Mouse (Mus musculus): ENCODE data around the gene Glrx3. TPM values are rescaled to one million over a fixed set of nuclear protein-coding genes. Genes with fewer than 3 reads are reported as not detected.

The Glrx3 gene
- polyA plus RNA-seq, 1 experiment from 2014 or later, result 283 TPM

DNA sequence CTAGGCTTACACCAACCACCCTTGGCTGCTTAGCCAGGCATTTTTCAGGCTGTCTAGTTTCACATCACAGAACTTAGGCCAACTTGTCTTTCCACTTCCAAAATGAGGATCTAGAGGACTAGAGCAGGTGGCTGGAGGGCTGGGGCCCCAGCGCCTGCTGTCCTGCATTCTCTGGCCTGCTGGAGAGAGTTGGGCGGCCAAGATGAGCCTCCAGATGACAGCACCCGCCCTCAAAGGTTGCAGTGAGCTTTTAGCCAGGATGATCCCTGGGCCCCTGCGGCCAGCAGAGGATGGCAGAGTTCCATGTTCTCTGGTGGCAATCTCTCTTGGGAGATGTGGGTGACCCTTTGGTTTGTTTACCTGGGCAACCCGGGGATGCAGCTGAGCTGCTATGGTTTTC, 51.0 kb downstream of the Glrx3 start:
- no peak overlapping the region for H3K9ac ChIP-seq (replicated peaks; ENCODE audit: low read depth, low read length)
- H3K4me2 ChIP-seq (ENCODE audit: low read depth, low read length), result no peak overlapping the region
- ATAC-seq (ENCODE audit: low read depth), result no peak
- no peaks in the 10 kb centered on the region for H3K9me3 ChIP-seq (ENCODE audit: control insufficient read depth, low read length)
- H3K4me3 ChIP-seq (ENCODE audit: low read depth, low read length), result no peak overlapping the region
- no peaks in the 10 kb centered on the region for H3K4me1 ChIP-seq (ENCODE audit: control insufficient read depth, insufficient read depth, low read length)
- H3K36me3 ChIP-seq (ENCODE audit: control insufficient read depth, insufficient read depth, low read length), result no peaks in the 10 kb centered on the region
- no peak overlapping the region for H3K27ac ChIP-seq (ENCODE audit: low read depth, low read length)
- H3K27me3 ChIP-seq (ENCODE audit: control insufficient read depth, insufficient read depth, low read length), result no peaks in the 10 kb centered on the region
- WGBS, result 70% methylated on average over 5 of the region's 5 CpGs

DNA sequence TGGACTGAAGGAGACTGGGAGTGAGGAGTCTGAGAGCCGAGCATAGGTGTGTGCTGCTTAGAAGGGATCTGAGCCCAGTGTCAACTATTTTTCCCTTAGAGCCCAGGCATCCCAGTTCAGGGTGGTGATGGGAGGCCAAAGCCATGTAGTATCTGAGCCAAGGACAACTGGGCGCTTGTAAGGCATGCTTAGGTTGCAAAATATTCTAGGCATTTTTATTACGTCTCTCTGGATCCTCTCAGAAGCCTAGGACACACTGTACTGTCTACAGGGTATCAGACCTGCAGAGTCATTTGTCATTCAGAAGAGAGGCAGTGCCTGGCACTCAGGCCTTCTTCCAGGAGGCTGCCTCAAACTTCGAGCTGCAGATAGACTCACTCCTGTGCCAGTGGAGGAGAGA, 53.3 kb downstream of the Glrx3 start:
- Histone ChIP-seq H3K27ac (ENCODE audit: low read depth, low read length) (peak overlapping the region; percentile 66; the same call in 1 of the 2 replicates), H3K4me2 (ENCODE audit: low read depth, low read length) (no peak overlapping the region)

DNA sequence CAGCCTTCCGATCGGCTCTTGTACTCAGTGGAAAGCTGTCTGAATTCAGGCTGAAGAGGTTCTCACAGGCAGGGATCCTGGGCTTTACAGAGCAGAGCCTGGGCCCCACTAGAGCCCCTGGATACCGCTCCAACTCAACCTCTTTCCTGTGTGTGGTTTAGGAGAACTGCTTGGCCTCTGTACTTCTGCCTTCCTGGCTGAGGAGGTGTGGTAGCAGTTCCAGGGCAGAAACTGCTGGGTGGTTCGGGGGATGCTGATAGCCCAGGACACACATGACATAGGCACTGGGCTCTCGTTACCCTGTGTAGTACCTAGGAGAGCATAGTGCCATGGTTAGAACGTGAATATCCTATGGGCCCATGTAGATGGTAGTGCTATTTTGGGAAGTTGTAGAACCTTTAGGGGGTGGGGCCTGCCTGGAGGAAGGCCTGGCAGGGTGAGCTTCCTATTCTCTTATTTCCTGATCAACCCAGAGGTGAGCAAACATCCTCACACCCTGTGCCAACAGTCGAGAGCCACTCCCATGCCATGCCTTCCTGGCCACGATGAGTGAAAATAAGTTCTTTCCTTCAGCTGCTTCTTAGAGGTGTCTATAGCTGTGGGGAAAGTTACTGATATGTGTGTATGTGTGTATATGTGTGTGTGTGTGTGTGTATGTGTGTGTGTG, 55.0 kb downstream of the Glrx3 start:
- no peaks in the 10 kb centered on the region for H3K36me3 ChIP-seq (ENCODE audit: control insufficient read depth, insufficient read depth, low read length)
- no peak overlapping the region for H3K4me2 ChIP-seq (ENCODE audit: low read depth, low read length)
- no peak overlapping the region for H3K9ac ChIP-seq (replicated peaks; ENCODE audit: low read depth, low read length)
- no peak overlapping the region for H3K27ac ChIP-seq (ENCODE audit: low read depth, low read length)
- ATAC-seq (ENCODE audit: low read depth), result no peak
- no peak overlapping the region for H3K4me3 ChIP-seq (ENCODE audit: low read depth, low read length)
- WGBS, result 88% methylated on average over 8 of the region's 8 CpGs
- H3K4me1 ChIP-seq (ENCODE audit: control insufficient read depth, insufficient read depth, low read length), result peaks cover 3% of the 10 kb centered on the region; the same call in 1 of the 2 replicates
- no peaks in the 10 kb centered on the region for H3K9me3 ChIP-seq (ENCODE audit: control insufficient read depth, low read length)
- no peaks in the 10 kb centered on the region for H3K27me3 ChIP-seq (ENCODE audit: control insufficient read depth, insufficient read depth, low read length)

More for the DNA sequence above, 53.3 kb downstream of the Glrx3 start:
- ATAC-seq (ENCODE audit: low read depth), result no peak
- Histone ChIP-seq H3K4me3 (ENCODE audit: low read depth, low read length) (no peak overlapping the region), H3K9me3 (ENCODE audit: control insufficient read depth, low read length) (no peaks in the 10 kb centered on the region), H3K36me3 (ENCODE audit: control insufficient read depth, insufficient read depth, low read length) (no peaks in the 10 kb centered on the region), H3K4me1 (ENCODE audit: control insufficient read depth, insufficient read depth, low read length) (peaks cover 3% of the 10 kb centered on the region; the same call in 1 of the 2 replicates), H3K27me3 (ENCODE audit: control insufficient read depth, insufficient read depth, low read length) (no peaks in the 10 kb centered on the region), H3K9ac (replicated peaks; ENCODE audit: low read depth, low read length) (no peak overlapping the region)
- WGBS, result 71% methylated on average over 4 of the region's 4 CpGs

DNA sequence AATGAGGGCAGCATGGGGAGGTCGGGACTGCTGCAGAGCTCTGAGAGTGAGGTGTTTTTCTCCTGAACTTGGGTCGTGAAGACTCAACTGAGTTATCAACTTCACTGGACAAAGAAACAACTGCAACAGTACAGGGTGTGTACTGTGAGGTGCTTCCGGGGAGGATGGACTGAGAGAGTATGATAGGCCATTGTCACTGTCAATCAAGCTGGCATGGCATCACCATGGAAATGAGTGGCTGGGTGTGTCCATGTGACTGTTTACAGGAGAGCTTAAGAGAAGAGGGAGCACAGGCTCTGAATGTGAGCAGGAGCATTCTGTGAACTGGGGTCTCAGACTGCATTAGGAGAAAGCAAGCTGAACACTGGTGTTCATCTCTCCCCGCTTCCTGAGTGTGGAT, 61.3 kb downstream of the Glrx3 start:
- no peak overlapping the region for H3K27ac ChIP-seq (ENCODE audit: low read depth, low read length)
- no peak for ATAC-seq (ENCODE audit: low read depth)
- no peak overlapping the region for H3K4me3 ChIP-seq (ENCODE audit: low read depth, low read length)
- no peaks in the 10 kb centered on the region for H3K36me3 ChIP-seq (ENCODE audit: control insufficient read depth, insufficient read depth, low read length)
- H3K4me1 ChIP-seq (ENCODE audit: control insufficient read depth, insufficient read depth, low read length), result peaks cover 3% of the 10 kb centered on the region; the same call in 1 of the 2 replicates
- no peaks in the 10 kb centered on the region for H3K27me3 ChIP-seq (ENCODE audit: control insufficient read depth, insufficient read depth, low read length)
- H3K9me3 ChIP-seq (ENCODE audit: control insufficient read depth, low read length), result no peaks in the 10 kb centered on the region
- no peak overlapping the region for H3K9ac ChIP-seq (replicated peaks; ENCODE audit: low read depth, low read length)
- H3K4me2 ChIP-seq (ENCODE audit: low read depth, low read length), result no peak overlapping the region
- WGBS, result 83% methylated on average over 4 of the region's 4 CpGs

DNA sequence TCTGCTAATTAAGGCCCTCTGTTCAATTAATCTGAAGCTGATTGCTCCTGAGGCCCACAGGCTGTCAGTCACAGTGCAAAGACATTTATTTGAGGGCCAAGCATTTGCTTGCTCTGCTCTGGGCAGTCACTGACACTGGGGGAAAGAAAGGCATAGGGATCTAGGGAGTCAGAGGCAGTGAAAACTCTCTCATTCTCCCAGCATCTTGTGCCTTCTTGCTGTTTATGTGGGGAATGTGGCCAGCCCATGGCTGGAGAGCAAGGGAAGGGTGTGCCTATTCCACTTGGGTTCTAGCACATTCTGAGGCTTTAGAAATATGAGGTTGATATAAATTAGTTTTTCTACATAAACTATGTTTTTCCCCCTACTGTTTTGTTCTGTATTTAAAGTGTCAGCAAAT, 80.2 kb downstream of the Glrx3 start:
- no peak overlapping the region for H3K4me2 ChIP-seq (ENCODE audit: low read depth, low read length)
- H3K36me3 ChIP-seq (ENCODE audit: control insufficient read depth, insufficient read depth, low read length), result no peaks in the 10 kb centered on the region
- H3K27ac ChIP-seq (ENCODE audit: low read depth, low read length), result no peak overlapping the region
- no peak overlapping the region for H3K4me3 ChIP-seq (ENCODE audit: low read depth, low read length)
- ATAC-seq (ENCODE audit: low read depth), result no peak
- H3K9me3 ChIP-seq (ENCODE audit: control insufficient read depth, low read length), result no peaks in the 10 kb centered on the region
- no peaks in the 10 kb centered on the region for H3K4me1 ChIP-seq (ENCODE audit: control insufficient read depth, insufficient read depth, low read length)
- H3K27me3 ChIP-seq (ENCODE audit: control insufficient read depth, insufficient read depth, low read length), result no peaks in the 10 kb centered on the region
- no peak overlapping the region for H3K9ac ChIP-seq (replicated peaks; ENCODE audit: low read depth, low read length)

DNA sequence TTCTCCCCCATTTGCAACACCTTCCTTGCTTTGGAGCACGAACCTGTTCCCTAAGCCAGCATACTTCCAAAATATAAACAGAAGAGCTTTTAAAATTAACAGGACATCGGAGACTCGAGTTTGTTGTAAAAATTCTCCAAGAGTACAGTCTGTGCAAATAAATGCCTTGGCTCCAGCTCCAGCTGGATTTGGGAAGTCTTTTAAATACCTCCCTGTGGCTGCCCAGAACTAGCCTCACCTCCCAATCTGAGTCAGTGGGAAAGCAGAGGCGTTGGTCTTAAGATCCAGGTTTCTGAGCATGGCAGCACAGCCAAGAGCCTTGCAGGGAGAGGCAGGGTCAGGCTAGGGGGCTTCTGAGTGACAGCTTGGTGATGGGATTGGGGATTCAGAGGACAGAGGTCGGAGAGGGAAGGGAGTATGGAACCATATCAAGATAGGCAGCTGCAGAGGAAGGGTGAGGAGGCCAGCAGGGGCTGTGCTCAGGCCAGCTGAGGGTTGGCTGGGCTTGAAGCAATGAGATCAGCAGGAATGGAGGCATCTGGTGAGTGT, 80.7 kb downstream of the Glrx3 start:
- H3K27ac ChIP-seq (ENCODE audit: low read depth, low read length), result no peak overlapping the region
- H3K4me1 ChIP-seq (ENCODE audit: control insufficient read depth, insufficient read depth, low read length), result no peaks in the 10 kb centered on the region
- no peak overlapping the region for H3K4me2 ChIP-seq (ENCODE audit: low read depth, low read length)
- no peaks in the 10 kb centered on the region for H3K36me3 ChIP-seq (ENCODE audit: control insufficient read depth, insufficient read depth, low read length)
- H3K27me3 ChIP-seq (ENCODE audit: control insufficient read depth, insufficient read depth, low read length), result no peaks in the 10 kb centered on the region
- 72% methylated on average over 5 of the region's 5 CpGs for WGBS
- H3K4me3 ChIP-seq (ENCODE audit: low read depth, low read length), result no peak overlapping the region
- no peak for ATAC-seq (ENCODE audit: low read depth)
- no peaks in the 10 kb centered on the region for H3K9me3 ChIP-seq (ENCODE audit: control insufficient read depth, low read length)
- H3K9ac ChIP-seq (replicated peaks; ENCODE audit: low read depth, low read length), result no peak overlapping the region

Other genes with a start within 250 kb of the Glrx3 start
- gene Ebf3, start 123.2 kb upstream of the Glrx3 start, polyA plus RNA-seq (2014; fragmentation: Nextera tagmentation; extraction: Ambion mirVana), result 46.9 and 53.5 TPM in 2 replicates
- 15.4 and 19.3 TPM in 2 replicates for gene 9430038I01Rik, start 26.9 kb upstream of the Glrx3 start, polyA plus RNA-seq (2014; fragmentation: Nextera tagmentation; extraction: Ambion mirVana)

Measured in neural tube, embryonic 14.5 days (tissue).